Mouse (Mus musculus): ENCODE results near the gene Myo1e.

DNA sequence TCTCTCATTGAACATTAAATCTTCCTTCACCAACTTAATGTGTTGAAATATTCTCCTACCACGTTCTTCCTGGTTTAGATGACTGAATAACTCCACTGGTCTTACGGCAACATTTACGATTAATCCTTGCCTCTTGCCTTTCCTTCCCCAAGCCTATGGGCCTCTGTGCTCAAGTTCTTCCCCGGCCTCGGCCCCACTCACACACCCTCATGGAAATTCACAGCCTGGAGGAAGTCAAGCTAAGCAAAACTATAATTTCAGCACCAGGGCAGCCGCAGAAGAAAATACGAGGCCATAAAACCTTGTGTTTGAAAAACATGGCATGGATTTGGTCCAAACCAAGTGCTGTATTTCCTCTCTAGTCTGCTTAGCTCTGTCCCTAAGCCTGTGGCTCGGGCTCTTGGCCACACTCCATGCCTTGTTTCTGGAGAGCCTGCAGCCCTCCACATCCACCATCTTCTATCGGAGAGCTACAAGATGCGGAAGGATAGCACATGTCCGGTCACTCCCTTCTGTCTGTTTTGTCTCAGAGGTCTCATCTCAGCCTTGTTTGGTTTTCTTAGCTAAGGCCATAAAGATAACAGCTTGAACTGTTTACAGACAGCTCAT, 124.7 kb downstream of the Myo1e start:
- no peak for TF ChIP-seq POLR2A (IDR thresholded peaks at IDR 0.05; ENCODE audit: borderline replicate concordance, low read depth, low read length)
- TF ChIP-seq CTCF (IDR thresholded peaks at IDR 0.05; ENCODE audit: low read depth, low read length), result no peak

Data from bone marrow macrophage, adult 2 months (primary cell).